Mouse (Mus musculus) intestine, postnatal 0 days (tissue): ENCODE data around the gene Stat5b. TPM values are rescaled to one million over a fixed set of nuclear protein-coding genes. Genes with fewer than 3 reads are reported as not detected.

Experiments
- ATAC-seq: fragments of 200-750 bp; cut with Nextera tagmentation; 2 replicates; pipeline ENCODE4 v1.8.0; 2017; ENCODE audit warnings: mild to moderate bottlenecking, moderate TSS enrichment, moderate library complexity
- H3K27ac ChIP-seq: fragments of 300-500 bp; sonication (generic); 2 replicates; pipeline ENCODE4 v1.5.1; 2014; ENCODE audit warnings: mild to moderate bottlenecking, low read depth, low read length, moderate library complexity
- H3K27me3 ChIP-seq: fragments of 300-500 bp; sonication (generic); replicated peaks from 2 replicates; pipeline ENCODE4 v1.6.1; 2014; ENCODE audit warnings: low read length, mixed read lengths; ENCODE audit not compliant: control insufficient read depth, insufficient read depth
- H3K36me3 ChIP-seq: fragments of 300-500 bp; sonication (generic); 2 replicates; pipeline ENCODE4 v1.6.1; 2014; ENCODE audit warnings: mild to moderate bottlenecking, moderate library complexity; ENCODE audit not compliant: control insufficient read depth, insufficient read depth
- H3K4me1 ChIP-seq: fragments of 300-500 bp; sonication (generic); replicated peaks from 2 replicates; pipeline ENCODE4 v1.6.1; 2014; ENCODE audit warnings: antibody characterized with exemption, low read length, mixed read lengths; ENCODE audit not compliant: control insufficient read depth, insufficient read depth
- H3K4me2 ChIP-seq: fragments of 300-500 bp; sonication (generic); replicated peaks from 2 replicates; pipeline ENCODE4 v1.6.1; 2014; ENCODE audit warnings: low read depth, mild to moderate bottlenecking, moderate library complexity
- H3K4me3 ChIP-seq: fragments of 300-500 bp; sonication (generic); 2 replicates; pipeline ENCODE4 v1.5.1; 2014; ENCODE audit warnings: low read depth, low read length
- H3K9ac ChIP-seq: fragments of 300-500 bp; sonication (generic); 2 replicates; pipeline ENCODE4 v1.6.1; 2014; ENCODE audit warnings: mild to moderate bottlenecking, low read depth, low read length
- H3K9me3 ChIP-seq: fragments of 300-500 bp; sonication (generic); 2 replicates; pipeline ENCODE4 v1.6.1; 2016; ENCODE audit warnings: mixed run types; ENCODE audit not compliant: control insufficient read depth
- CTCF ChIP-seq: sonication (generic); IDR thresholded peaks from 2 replicates; pipeline ENCODE4 v1.5.1; 2016; ENCODE audit warnings: low read depth, mild to moderate bottlenecking, control low read depth, antibody characterized with exemption, moderate library complexity
- WGBS: fragments of 180-500 bp; shearing (Covaris S2); extraction: QIAGEN DNeasy Blood & Tissue Kit; methylation state at CpG from one replicate; pipeline ENCODE4 v1.1.7; 2014; 5-methylcytosine and 5-hydroxymethylcytosine counted together
- polyA plus RNA-seq: library from polyadenylated mRNA; unstranded; fragments of >200 nt; fragmentation: Nextera tagmentation; extraction: Ambion mirVana; gene quantifications from 2 replicates; pipeline ENCODE4 v1.2.1, GENCODE M21; 2015

The Stat5b gene
- polyA plus RNA-seq, 1 experiment from 2014 or later = 13.0 TPM

DNA sequence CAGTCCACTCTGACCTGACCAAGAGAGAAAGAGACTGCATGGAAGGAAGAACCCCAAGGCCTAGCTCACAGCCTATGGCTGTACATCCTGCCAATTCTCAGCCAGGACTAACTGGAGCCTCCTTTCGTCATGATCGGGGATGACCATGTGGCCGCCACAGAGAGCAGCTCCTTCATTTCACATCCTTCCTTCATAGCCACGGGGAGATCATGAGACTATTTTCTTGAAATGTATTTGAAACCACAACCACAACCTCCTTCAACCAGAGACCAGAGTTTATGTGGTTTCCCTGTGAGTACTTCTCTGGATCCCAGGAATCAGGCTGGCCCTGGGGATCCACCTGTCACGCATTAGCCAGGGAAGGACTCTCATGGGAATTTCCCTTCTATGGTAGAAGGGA is 2.5 kb upstream of the Stat5b start:
- 83% methylated on average over 5 of the region's 5 CpGs for WGBS
- no peaks in the 10 kb centered on the region; the same call in 1 of the 2 replicates for H3K27me3 ChIP-seq
- H3K4me1 ChIP-seq = 0 out of 2 replicates have a peak, but pooled peaks cover 3% of the 10 kb centered on the region
- no peak for ATAC-seq
- no peaks in the 10 kb centered on the region for H3K9me3 ChIP-seq
- H3K36me3 ChIP-seq = no peaks in the 10 kb centered on the region
- H3K4me2 ChIP-seq = no peak overlapping the region
- H3K4me3 ChIP-seq = no peak overlapping the region
- no peak for TF ChIP-seq CTCF
- no peak overlapping the region; the same call in 1 of the 2 replicates for H3K27ac ChIP-seq
- H3K9ac ChIP-seq = no peak overlapping the region

DNA sequence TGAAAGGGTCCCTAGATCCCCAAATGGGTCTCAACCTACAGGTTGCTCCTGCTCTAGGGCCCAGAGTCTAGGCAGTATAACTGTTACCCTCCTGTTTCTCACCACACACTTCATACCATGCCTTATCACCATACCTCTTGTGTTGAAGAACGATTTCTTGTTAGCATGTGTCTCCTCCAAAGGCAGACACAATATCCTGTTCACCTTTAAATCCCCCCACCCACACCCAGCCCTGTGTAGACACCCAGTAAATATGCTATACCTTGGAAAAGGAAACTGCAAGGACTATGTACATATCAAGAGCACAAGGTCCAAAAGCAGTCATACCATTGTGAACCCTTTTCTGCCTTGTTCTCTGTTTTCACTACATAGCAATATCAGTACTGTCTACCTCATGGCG is 1.6 kb upstream of the Stat5b start:
- no peak overlapping the region for H3K9ac ChIP-seq
- no peak overlapping the region for H3K4me2 ChIP-seq
- H3K27ac ChIP-seq = no peak overlapping the region
- no peaks in the 10 kb centered on the region for H3K9me3 ChIP-seq
- no peaks in the 10 kb centered on the region; the same call in 1 of the 2 replicates for H3K27me3 ChIP-seq
- no peak for ATAC-seq
- peaks cover 3% of the 10 kb centered on the region; the same call in 1 of the 2 replicates for H3K4me1 ChIP-seq
- H3K4me3 ChIP-seq = no peak overlapping the region
- H3K36me3 ChIP-seq = no peaks in the 10 kb centered on the region
- 65% methylated on average over 2 of the region's 2 CpGs for WGBS
- no peak for TF ChIP-seq CTCF

GRCm38 (mm10) chr11:100850778-100851528 is 429 bp upstream of the Stat5b start:
- 5% methylated on average over 33 of the region's 33 CpGs for WGBS
- H3K27me3 ChIP-seq = no peaks in the 10 kb centered on the region; the same call in 1 of the 2 replicates

DNA sequence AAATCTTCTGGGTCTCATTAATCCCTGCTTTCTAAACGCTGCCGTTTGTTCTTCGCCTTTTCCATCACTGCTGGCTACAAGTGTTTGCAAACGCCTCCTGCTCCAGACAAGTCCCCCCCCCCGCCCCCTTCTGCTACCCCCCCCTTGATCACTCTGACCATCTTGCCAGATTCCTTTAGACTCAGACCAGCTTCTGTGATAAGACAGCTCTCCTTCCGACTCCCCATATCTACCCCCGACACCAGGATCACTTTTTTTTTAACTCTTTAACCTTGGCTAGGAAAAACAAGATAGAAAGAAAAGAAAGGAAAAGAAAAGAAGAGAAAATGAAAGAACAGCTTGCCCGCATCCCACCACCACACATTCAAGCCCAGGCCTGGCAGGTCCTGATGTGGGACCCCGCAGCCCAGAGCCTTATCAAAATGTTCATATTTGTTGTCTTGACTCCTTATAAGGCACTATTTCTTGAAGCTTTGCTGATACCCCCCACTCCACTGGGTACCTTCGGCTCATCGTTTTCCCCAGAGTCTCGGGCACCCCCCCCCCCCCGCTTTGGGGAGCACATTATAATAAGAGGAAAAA is 977 bp downstream of the Stat5b start:
- no peak for ATAC-seq
- Histone ChIP-seq H3K4me1 (peaks cover 3% of the 10 kb centered on the region; the same call in 1 of the 2 replicates), H3K4me3 (peak overlapping the region; percentile 96), H3K9me3 (no peaks in the 10 kb centered on the region), H3K27me3 (no peaks in the 10 kb centered on the region; the same call in 1 of the 2 replicates), H3K4me2 (peak overlapping the region; percentile 89), H3K27ac (peak overlapping the region; percentile 94), H3K36me3 (no peaks in the 10 kb centered on the region), H3K9ac (peak overlapping the region; percentile 98)
- no peak for TF ChIP-seq CTCF
- 5% methylated on average over 12 of the region's 13 CpGs for WGBS

More at GRCm38 (mm10) chr11:100850778-100851528, 429 bp upstream of the Stat5b start:
- peak overlapping the region; percentile 89 for H3K4me2 ChIP-seq
- H3K27ac ChIP-seq = peak overlapping the region; percentile 94
- H3K4me3 ChIP-seq = peak overlapping the region; percentile 96
- H3K9ac ChIP-seq = peak overlapping the region; percentile 98
- H3K4me1 ChIP-seq = peaks cover 3% of the 10 kb centered on the region; the same call in 1 of the 2 replicates
- no peaks in the 10 kb centered on the region for H3K9me3 ChIP-seq
- TF ChIP-seq CTCF = no peak
- no peaks in the 10 kb centered on the region for H3K36me3 ChIP-seq
- ATAC-seq = peak; percentile 70

DNA sequence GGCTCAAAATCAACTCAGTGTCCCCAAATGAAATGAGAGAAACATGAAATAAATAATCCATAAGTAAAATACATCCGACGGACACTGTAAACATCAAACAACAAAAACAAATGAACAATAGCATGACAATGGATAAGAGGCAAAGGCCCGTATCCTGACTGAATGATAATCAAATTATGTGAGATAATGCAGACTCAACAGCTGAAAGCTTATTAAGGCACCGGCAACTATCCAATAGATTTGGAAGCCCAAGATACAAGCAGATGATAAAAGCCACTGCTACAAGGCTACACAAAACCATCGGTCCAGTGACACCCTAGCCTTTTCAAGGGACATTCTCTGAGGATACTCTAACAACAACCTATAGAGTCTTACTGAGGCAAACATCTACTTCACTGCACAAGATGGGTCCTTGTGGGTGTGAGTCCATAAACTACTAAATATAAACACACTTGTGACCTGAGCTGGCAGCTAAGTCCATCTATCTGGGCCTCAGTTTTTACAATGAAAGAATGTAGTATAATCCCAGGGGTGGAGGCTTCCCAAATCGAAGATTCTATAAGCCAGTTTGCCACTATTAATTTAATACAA is 1.6 kb downstream of the Stat5b start:
- TF ChIP-seq CTCF = no peak
- WGBS = 51% methylated on average over 6 of the region's 6 CpGs
- H3K27me3 ChIP-seq = no peaks in the 10 kb centered on the region; the same call in 1 of the 2 replicates
- no peak overlapping the region for H3K27ac ChIP-seq
- H3K4me3 ChIP-seq = peak overlapping the region; percentile 96
- H3K9ac ChIP-seq = 0 out of 2 replicates have a peak overlapping the region, but pooled peaks have one; percentile 98
- H3K4me2 ChIP-seq = peak overlapping the region; percentile 89
- ATAC-seq = no peak
- H3K9me3 ChIP-seq = no peaks in the 10 kb centered on the region
- H3K36me3 ChIP-seq = no peaks in the 10 kb centered on the region
- peaks cover 3% of the 10 kb centered on the region; the same call in 1 of the 2 replicates for H3K4me1 ChIP-seq

DNA sequence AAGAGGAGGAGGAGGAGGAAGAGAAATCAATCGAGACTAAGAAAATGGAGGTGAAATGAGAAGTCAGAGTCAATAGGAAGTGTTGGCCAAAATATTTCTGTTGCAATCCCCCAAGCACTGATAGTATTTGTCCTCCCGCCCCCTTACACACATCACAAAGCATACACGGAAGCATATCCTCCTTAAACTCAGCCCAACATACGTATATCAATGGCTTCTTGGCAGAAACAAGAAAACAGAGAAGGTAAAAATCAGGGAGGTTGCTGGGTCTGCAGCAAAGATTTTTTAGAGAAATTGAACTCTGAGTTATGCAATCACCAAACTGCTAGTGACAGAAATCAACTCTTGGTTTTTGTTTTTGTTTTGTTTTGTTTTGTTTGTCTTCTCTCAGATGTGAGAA is 2.4 kb downstream of the Stat5b start:
- H3K9me3 ChIP-seq = no peaks in the 10 kb centered on the region
- no peak for ATAC-seq
- H3K4me2 ChIP-seq = no peak overlapping the region; the same call in 1 of the 2 replicates
- no peak overlapping the region for H3K4me3 ChIP-seq
- H3K9ac ChIP-seq = no peak overlapping the region
- H3K36me3 ChIP-seq = no peaks in the 10 kb centered on the region
- H3K27me3 ChIP-seq = no peaks in the 10 kb centered on the region; the same call in 1 of the 2 replicates
- no peak for TF ChIP-seq CTCF
- no peak overlapping the region for H3K27ac ChIP-seq
- peaks cover 5% of the 10 kb centered on the region; the same call in 1 of the 2 replicates for H3K4me1 ChIP-seq
- 40% methylated on average over 4 of the region's 4 CpGs for WGBS
